Mouse (Mus musculus): ENCODE measurements around the gene Inppl1.

GRCm38 (mm10) chr7:101831437-101831836, 6.6 kb downstream of the Inppl1 start:
- TF ChIP-seq POLR2A (IDR thresholded peaks at IDR 0.05; ENCODE audit: borderline replicate concordance, control insufficient read depth, low read depth, low read length) (no peak), CTCF (IDR thresholded peaks at IDR 0.05; ENCODE audit: control insufficient read depth, insufficient read depth, low read length) (no peak)
